Mouse (Mus musculus) bone marrow macrophage, adult 2 months (primary cell): ENCODE measurements around the gene 1190005I06Rik.

ENCODE experiments used
- CTCF ChIP-seq: IDR thresholded peaks from 2 replicates; pipeline ENCODE4 v1.5.1; 2012; ENCODE audit warnings: low read depth, mild to moderate bottlenecking, low read length, moderate library complexity
- POLR2A ChIP-seq: IDR thresholded peaks from 2 replicates; pipeline ENCODE4 v1.6.1; 2012; ENCODE audit warnings: mild to moderate bottlenecking, low read depth, low read length, borderline replicate concordance

DNA sequence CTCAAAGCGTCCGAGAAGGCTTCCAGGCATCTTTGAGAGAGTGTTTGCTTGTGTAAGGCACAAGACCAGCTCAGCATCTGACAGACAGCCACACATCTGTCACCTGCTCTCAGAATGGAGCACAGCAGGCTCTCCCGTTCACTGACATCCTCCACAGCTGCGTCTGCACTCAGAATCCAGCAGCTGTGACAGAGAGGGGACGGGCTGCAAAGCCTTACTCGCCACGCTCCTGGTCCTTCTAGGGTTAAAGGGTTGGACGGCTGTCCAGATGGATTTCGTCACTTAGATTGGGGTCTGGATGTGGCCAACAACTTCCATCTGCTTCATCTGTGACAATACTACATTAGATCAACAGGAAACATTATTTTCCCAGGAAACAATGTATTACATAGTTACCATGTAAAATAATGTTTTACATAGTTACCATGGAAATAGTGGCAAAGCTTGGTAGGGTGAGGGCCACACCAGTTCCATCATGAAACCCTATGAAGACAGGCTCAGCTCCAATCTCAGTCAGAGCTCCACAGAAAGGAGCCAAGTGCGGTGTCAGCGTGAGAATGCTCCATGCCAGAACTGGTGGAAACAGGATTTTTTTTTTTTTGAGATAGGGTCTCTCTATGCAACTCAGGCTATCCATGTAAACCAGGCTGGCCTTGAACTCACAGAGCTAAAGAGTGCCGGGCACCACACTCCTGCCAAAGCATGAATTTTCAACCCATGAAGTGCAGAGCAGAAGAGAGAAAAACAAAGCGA lies 49.1 kb upstream of the 1190005I06Rik start:
- TF ChIP-seq CTCF: no peak
- 0 out of 2 replicates have a peak, but pooled peaks have one; percentile 4 for TF ChIP-seq POLR2A
